Mouse (Mus musculus) small intestine, adult 2 months (tissue): ENCODE data around the gene Phactr2.

Source experiments
- CTCF ChIP-seq: fragments of 200-500 bp; IDR thresholded peaks from 2 replicates; pipeline ENCODE4 v1.5.1; 2012; ENCODE audit warnings: low read depth, mild to moderate bottlenecking, control low read depth, inconsistent platforms, low read length, moderate library complexity, mixed read lengths; ENCODE audit not compliant: insufficient replicate concordance, insufficient read length; ENCODE audit errors: extremely low read depth
- POLR2A ChIP-seq: fragments of 200-500 bp; IDR thresholded peaks from 2 replicates; pipeline ENCODE4 v1.6.1; 2012; ENCODE audit warnings: low read depth, mild to moderate bottlenecking, control low read depth, inconsistent platforms, low read length, moderate library complexity

DNA sequence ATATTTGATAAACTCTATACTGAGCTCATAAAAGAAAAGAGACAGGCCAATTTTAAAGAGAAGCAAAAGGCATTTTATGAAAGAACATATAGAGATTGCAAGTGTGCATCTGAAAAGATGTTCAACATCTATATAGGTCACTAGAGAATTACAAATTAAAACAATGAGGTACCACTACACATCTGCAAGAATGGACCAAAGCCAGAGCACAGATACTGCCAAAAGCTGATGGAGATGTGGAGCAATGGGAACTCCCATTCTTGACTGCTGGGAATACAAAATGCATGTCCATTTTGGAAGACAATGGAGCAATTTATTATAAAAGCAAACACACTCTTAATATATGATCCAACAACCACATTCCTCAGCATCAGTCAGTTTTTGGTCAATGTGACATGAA, 113.3 kb downstream of the Phactr2 start:
- TF ChIP-seq CTCF (no peak), POLR2A (no peak)
